Mouse (Mus musculus) heart, postnatal 0 days (tissue): Measurements from ENCODE around the gene Cd3e.

Experiments
- CTCF ChIP-seq: IDR thresholded peaks from 2 replicates; pipeline ENCODE4 v1.5.1; 2016; ENCODE audit warnings: antibody characterized with exemption, control low read depth, low read depth
- EP300 ChIP-seq: IDR thresholded peaks from 2 replicates; pipeline ENCODE4 v1.6.1; 2016; ENCODE audit warnings: antibody characterized with exemption, low read depth

GRCm38 (mm10) chr9:44996590-44996989 is 12.8 kb downstream of the Cd3e start:
- TF ChIP-seq CTCF (no peak), EP300 (no peak)
